Mouse (Mus musculus) hindbrain, embryonic 15.5 days (tissue): ENCODE results near the gene Tesc. TPM values are rescaled to one million over a fixed set of nuclear protein-coding genes. Genes with fewer than 3 reads are reported as not detected.

ENCODE experiments used
- ATAC-seq: fragments of 200-750 bp; cut with Nextera tagmentation; 2 replicates; pipeline ENCODE4 v1.8.0; 2017; ENCODE audit warnings: low read depth, moderate number of reproducible peaks, moderate TSS enrichment; ENCODE audit not compliant: low FRiP score
- H3K27ac ChIP-seq: fragments of 300-500 bp; sonication (generic); replicated peaks from 2 replicates; pipeline ENCODE4 v1.5.1; 2015; ENCODE audit warnings: mild to moderate bottlenecking, inconsistent platforms
- H3K27me3 ChIP-seq: fragments of 300-500 bp; sonication (generic); 2 replicates; pipeline ENCODE4 v1.6.1; 2015; ENCODE audit warnings: control low read depth, inconsistent platforms
- H3K36me3 ChIP-seq: fragments of 300-500 bp; sonication (generic); 2 replicates; pipeline ENCODE4 v1.6.1; 2015; ENCODE audit warnings: control low read depth, inconsistent platforms
- H3K4me1 ChIP-seq: fragments of 300-500 bp; sonication (generic); replicated peaks from 2 replicates; pipeline ENCODE4 v1.6.1; 2015; ENCODE audit warnings: control low read depth, inconsistent platforms
- H3K4me2 ChIP-seq: fragments of 300-500 bp; sonication (generic); 2 replicates; pipeline ENCODE4 v1.6.1; 2015; ENCODE audit warnings: moderate library complexity, mild to moderate bottlenecking, inconsistent platforms
- H3K4me3 ChIP-seq: fragments of 300-500 bp; sonication (generic); 2 replicates; pipeline ENCODE4 v1.5.1; 2015; ENCODE audit warnings: mild to moderate bottlenecking, inconsistent platforms
- H3K9ac ChIP-seq: fragments of 300-500 bp; sonication (generic); 2 replicates; pipeline ENCODE4 v1.6.1; 2015; ENCODE audit warnings: inconsistent platforms
- H3K9me3 ChIP-seq: fragments of 300-500 bp; sonication (generic); 2 replicates; pipeline ENCODE4 v1.6.1; 2016; ENCODE audit warnings: control low read depth, inconsistent platforms
- WGBS: fragments of 180-500 bp; shearing (Covaris S2); methylation state at CpG from one replicate; pipeline ENCODE4 v1.1.7; 2015; 5-methylcytosine and 5-hydroxymethylcytosine counted together
- polyA plus RNA-seq: library from polyadenylated mRNA; unstranded; fragments of >200 nt; fragmentation: Nextera tagmentation; extraction: Ambion mirVana; gene quantifications from 2 replicates; pipeline ENCODE4 v1.2.1, GENCODE M21; 2015

Tesc gene
- polyA plus RNA-seq, 1 experiment from 2014 or later, result 2.9 TPM

- H3K36me3 ChIP-seq, result peaks cover 6% of the 10 kb centered on the region; the same call in 1 of the 2 replicates
- no peak overlapping the region for H3K9ac ChIP-seq
- no peaks in the 10 kb centered on the region for H3K9me3 ChIP-seq
- no peak overlapping the region for H3K4me2 ChIP-seq
- peak overlapping the region; percentile 67; the same call in 1 of the 2 replicates for H3K27ac ChIP-seq
- no peak for ATAC-seq
- H3K4me1 ChIP-seq, result peaks cover 39% of the 10 kb centered on the region
- H3K4me3 ChIP-seq, result no peak overlapping the region
- H3K27me3 ChIP-seq, result no peaks in the 10 kb centered on the region
- 70% methylated on average over 19 of the region's 19 CpGs for WGBS
Observed at GRCm38 (mm10) chr5:118065516-118066255, 38.1 kb downstream of the Tesc start.

- Histone ChIP-seq H3K4me2 (no peak overlapping the region), H3K27ac (no peak overlapping the region), H3K4me3 (no peak overlapping the region), H3K9me3 (no peaks in the 10 kb centered on the region), H3K4me1 (peaks cover 39% of the 10 kb centered on the region), H3K9ac (no peak overlapping the region), H3K36me3 (peaks cover 6% of the 10 kb centered on the region; the same call in 1 of the 2 replicates), H3K27me3 (no peaks in the 10 kb centered on the region)
- 65% methylated on average over 5 of the region's 5 CpGs for WGBS
- no peak for ATAC-seq
Observed at GRCm38 (mm10) chr5:118066828-118067227, 39.3 kb downstream of the Tesc start.

GRCm38 (mm10) chr5:118067572-118067971 is 40.0 kb downstream of the Tesc start:
- Histone ChIP-seq H3K36me3 (peaks cover 6% of the 10 kb centered on the region; the same call in 1 of the 2 replicates), H3K4me1 (peaks cover 39% of the 10 kb centered on the region), H3K4me3 (no peak overlapping the region), H3K9me3 (no peaks in the 10 kb centered on the region), H3K27ac (no peak overlapping the region), H3K9ac (no peak overlapping the region), H3K4me2 (no peak overlapping the region), H3K27me3 (no peaks in the 10 kb centered on the region)
- 73% methylated on average over 4 of the region's 4 CpGs for WGBS
- no peak for ATAC-seq

- WGBS, result 88% methylated on average over 9 of the region's 9 CpGs
- Histone ChIP-seq H3K27me3 (no peaks in the 10 kb centered on the region), H3K9me3 (no peaks in the 10 kb centered on the region)
Observed at GRCm38 (mm10) chr5:118067984-118068494, 40.5 kb downstream of the Tesc start.

GRCm38 (mm10) chr5:118069315-118069714 is 41.8 kb downstream of the Tesc start:
- Histone ChIP-seq H3K4me3 (no peak overlapping the region), H3K9me3 (no peaks in the 10 kb centered on the region), H3K4me1 (peaks cover 38% of the 10 kb centered on the region), H3K36me3 (peaks cover 6% of the 10 kb centered on the region; the same call in 1 of the 2 replicates), H3K27ac (no peak overlapping the region), H3K27me3 (no peaks in the 10 kb centered on the region), H3K9ac (no peak overlapping the region), H3K4me2 (no peak overlapping the region)
- WGBS, result 46% methylated on average over 9 of the region's 9 CpGs
- ATAC-seq, result peak; percentile 42; the same call in 1 of the 2 replicates

More at GRCm38 (mm10) chr5:118067984-118068494, 40.5 kb downstream of the Tesc start:
- Histone ChIP-seq H3K36me3 (peaks cover 6% of the 10 kb centered on the region; the same call in 1 of the 2 replicates), H3K9ac (no peak overlapping the region), H3K4me2 (no peak overlapping the region), H3K27ac (no peak overlapping the region), H3K4me1 (peaks cover 41% of the 10 kb centered on the region), H3K4me3 (no peak overlapping the region)
- no peak for ATAC-seq

GRCm38 (mm10) chr5:118071766-118072165 is 44.2 kb downstream of the Tesc start:
- no peak for ATAC-seq
- H3K36me3 ChIP-seq, result peaks cover 6% of the 10 kb centered on the region; the same call in 1 of the 2 replicates
- no peak overlapping the region for H3K27ac ChIP-seq
- 66% methylated on average over 5 of the region's 5 CpGs for WGBS
- H3K9ac ChIP-seq, result no peak overlapping the region
- H3K4me2 ChIP-seq, result no peak overlapping the region
- peaks cover 22% of the 10 kb centered on the region for H3K4me1 ChIP-seq
- no peak overlapping the region for H3K4me3 ChIP-seq
- no peaks in the 10 kb centered on the region for H3K9me3 ChIP-seq
- H3K27me3 ChIP-seq, result no peaks in the 10 kb centered on the region

GRCm38 (mm10) chr5:118073213-118073773 is 45.8 kb downstream of the Tesc start:
- Histone ChIP-seq H3K4me3 (no peak overlapping the region), H3K9me3 (no peaks in the 10 kb centered on the region), H3K4me2 (no peak overlapping the region), H3K36me3 (peaks cover 6% of the 10 kb centered on the region; the same call in 1 of the 2 replicates), H3K4me1 (peaks cover 35% of the 10 kb centered on the region), H3K9ac (no peak overlapping the region), H3K27me3 (no peaks in the 10 kb centered on the region), H3K27ac (peak overlapping the region; percentile 26)
- peak; percentile 36; the same call in 1 of the 2 replicates for ATAC-seq
- WGBS, result 44% methylated on average over 15 of the region's 15 CpGs

- Histone ChIP-seq H3K27me3 (no peaks in the 10 kb centered on the region), H3K36me3 (no peaks in the 10 kb centered on the region), H3K4me2 (no peak overlapping the region), H3K9ac (no peak overlapping the region), H3K4me1 (peaks cover 62% of the 10 kb centered on the region), H3K9me3 (no peaks in the 10 kb centered on the region), H3K4me3 (no peak overlapping the region), H3K27ac (peak overlapping the region; percentile 70)
- ATAC-seq, result no peak
- WGBS, result 57% methylated on average over 15 of the region's 15 CpGs
Observed at GRCm38 (mm10) chr5:118076721-118077592, 49.4 kb downstream of the Tesc start.

GRCm38 (mm10) chr5:118078550-118078949 is 51.0 kb downstream of the Tesc start:
- no peak for ATAC-seq
- no peaks in the 10 kb centered on the region for H3K36me3 ChIP-seq
- no peak overlapping the region for H3K9ac ChIP-seq
- peaks cover 67% of the 10 kb centered on the region for H3K4me1 ChIP-seq
- no peaks in the 10 kb centered on the region for H3K9me3 ChIP-seq
- no peak overlapping the region for H3K4me3 ChIP-seq
- H3K27ac ChIP-seq, result no peak overlapping the region
- H3K4me2 ChIP-seq, result no peak overlapping the region
- H3K27me3 ChIP-seq, result no peaks in the 10 kb centered on the region
- WGBS, result 87% methylated on average over 6 of the region's 6 CpGs

GRCm38 (mm10) chr5:118079354-118079753 is 51.8 kb downstream of the Tesc start:
- H3K9me3 ChIP-seq, result no peaks in the 10 kb centered on the region
- no peak overlapping the region for H3K9ac ChIP-seq
- peaks cover 70% of the 10 kb centered on the region for H3K4me1 ChIP-seq
- ATAC-seq, result no peak
- no peaks in the 10 kb centered on the region for H3K27me3 ChIP-seq
- H3K27ac ChIP-seq, result peak overlapping the region; percentile 50; the same call in 1 of the 2 replicates
- 45% methylated on average over 6 of the region's 6 CpGs for WGBS
- H3K4me2 ChIP-seq, result no peak overlapping the region
- no peak overlapping the region for H3K4me3 ChIP-seq
- H3K36me3 ChIP-seq, result no peaks in the 10 kb centered on the region

- no peaks in the 10 kb centered on the region for H3K9me3 ChIP-seq
- no peak overlapping the region for H3K4me2 ChIP-seq
- H3K36me3 ChIP-seq, result no peaks in the 10 kb centered on the region
- no peak for ATAC-seq
- no peak overlapping the region for H3K9ac ChIP-seq
- 24% methylated on average over 11 of the region's 11 CpGs for WGBS
- H3K4me1 ChIP-seq, result peaks cover 75% of the 10 kb centered on the region
- H3K4me3 ChIP-seq, result no peak overlapping the region
- H3K27ac ChIP-seq, result peak overlapping the region; percentile 50
- no peaks in the 10 kb centered on the region for H3K27me3 ChIP-seq
Observed at GRCm38 (mm10) chr5:118079839-118080250, 52.3 kb downstream of the Tesc start.
